Mouse (Mus musculus): ENCODE measurements around the gene Wfs1. TPM values are rescaled to one million over a fixed set of nuclear protein-coding genes. Genes with fewer than 3 reads are reported as not detected.

Gene Wfs1
- 23.8 and 28.5 TPM in 2 replicates for polyA plus RNA-seq (2014; fragmentation: Nextera tagmentation; extraction: Ambion mirVana)

- H3K27ac ChIP-seq (ENCODE audit: low read depth, low read length): 0 out of 2 replicates have a peak within 1 kb of the TSS, but pooled peaks have one; percentile 11
- H3K4me1 ChIP-seq (ENCODE audit: control insufficient read depth, insufficient read depth, low read length): peaks cover 4% of the 10 kb centered on the region
- H3K9me3 ChIP-seq (replicated peaks; ENCODE audit: control insufficient read depth, low read length): no peaks in the 10 kb centered on the region
- H3K36me3 ChIP-seq (ENCODE audit: control insufficient read depth, insufficient read depth, low read length): no peaks in the 10 kb centered on the region
- no peaks in the 10 kb centered on the region for H3K27me3 ChIP-seq (ENCODE audit: control insufficient read depth, insufficient read depth, low read length)
- H3K9ac ChIP-seq (ENCODE audit: low read depth, low read length): peak within 1 kb of the TSS; percentile 87
- H3K4me2 ChIP-seq: peak within 1 kb of the TSS; percentile 97
- peak; percentile 94 for ATAC-seq (replicated peaks; ENCODE audit: insufficient number of reproducible peaks, low FRiP score, low TSS enrichment)
- under 1% methylated on average over 54 of the region's 60 CpGs for WGBS (ENCODE audit: insufficient replicate concordance)
- peak within 1 kb of the TSS; percentile 80 for H3K4me3 ChIP-seq (ENCODE audit: low read depth, low read length)
Measured at GRCm38 (mm10) chr5:36988781-36989624, at the start of gene Wfs1. Gene Wfs1, minus strand, starts transcription at chr5:36989205.

GRCm38 (mm10) chr5:37036884-37037283 lies 47.9 kb upstream of the Wfs1 start:
- Histone ChIP-seq H3K4me3 (ENCODE audit: low read depth, low read length) (no peak overlapping the region), H3K4me1 (ENCODE audit: control insufficient read depth, insufficient read depth, low read length) (peaks cover 5% of the 10 kb centered on the region; the same call in 1 of the 2 replicates), H3K36me3 (ENCODE audit: control insufficient read depth, insufficient read depth, low read length) (no peaks in the 10 kb centered on the region), H3K27ac (ENCODE audit: low read depth, low read length) (no peak overlapping the region), H3K4me2 (no peak overlapping the region), H3K27me3 (ENCODE audit: control insufficient read depth, insufficient read depth, low read length) (peaks cover 11% of the 10 kb centered on the region), H3K9ac (ENCODE audit: low read depth, low read length) (no peak overlapping the region), H3K9me3 (replicated peaks; ENCODE audit: control insufficient read depth, low read length) (no peaks in the 10 kb centered on the region)
- WGBS (ENCODE audit: insufficient replicate concordance): 72% methylated on average over 3 of the region's 3 CpGs
- ATAC-seq (replicated peaks; ENCODE audit: insufficient number of reproducible peaks, low FRiP score, low TSS enrichment): no peak

- Histone ChIP-seq H3K9me3 (replicated peaks; ENCODE audit: control insufficient read depth, low read length) (no peaks in the 10 kb centered on the region), H3K27ac (ENCODE audit: low read depth, low read length) (no peak overlapping the region), H3K4me3 (ENCODE audit: low read depth, low read length) (no peak overlapping the region), H3K4me2 (no peak overlapping the region), H3K36me3 (ENCODE audit: control insufficient read depth, insufficient read depth, low read length) (no peaks in the 10 kb centered on the region), H3K27me3 (ENCODE audit: control insufficient read depth, insufficient read depth, low read length) (peaks cover 20% of the 10 kb centered on the region), H3K9ac (ENCODE audit: low read depth, low read length) (no peak overlapping the region), H3K4me1 (ENCODE audit: control insufficient read depth, insufficient read depth, low read length) (no peaks in the 10 kb centered on the region)
- 80% methylated on average over 6 of the region's 6 CpGs for whole genome bisulfite sequencing (ENCODE audit: insufficient replicate concordance)
- no peak for ATAC-seq (replicated peaks; ENCODE audit: insufficient number of reproducible peaks, low FRiP score, low TSS enrichment)
Measured at GRCm38 (mm10) chr5:37035896-37036295, 46.9 kb upstream of the Wfs1 start.

GRCm38 (mm10) chr5:37035192-37035591 lies 46.2 kb upstream of the Wfs1 start:
- H3K27ac ChIP-seq (ENCODE audit: low read depth, low read length): no peak overlapping the region
- no peak overlapping the region for H3K9ac ChIP-seq (ENCODE audit: low read depth, low read length)
- H3K9me3 ChIP-seq (replicated peaks; ENCODE audit: control insufficient read depth, low read length): no peaks in the 10 kb centered on the region
- no peak for ATAC-seq (replicated peaks; ENCODE audit: insufficient number of reproducible peaks, low FRiP score, low TSS enrichment)
- H3K36me3 ChIP-seq (ENCODE audit: control insufficient read depth, insufficient read depth, low read length): no peaks in the 10 kb centered on the region
- 71% methylated on average over 6 of the region's 6 CpGs for WGBS (ENCODE audit: insufficient replicate concordance)
- H3K4me1 ChIP-seq (ENCODE audit: control insufficient read depth, insufficient read depth, low read length): no peaks in the 10 kb centered on the region
- peaks cover 27% of the 10 kb centered on the region for H3K27me3 ChIP-seq (ENCODE audit: control insufficient read depth, insufficient read depth, low read length)
- no peak overlapping the region for H3K4me3 ChIP-seq (ENCODE audit: low read depth, low read length)
- no peak overlapping the region for H3K4me2 ChIP-seq

GRCm38 (mm10) chr5:37030753-37031152 lies 41.7 kb upstream of the Wfs1 start:
- no peak for ATAC-seq (replicated peaks; ENCODE audit: insufficient number of reproducible peaks, low FRiP score, low TSS enrichment)
- Histone ChIP-seq H3K9me3 (replicated peaks; ENCODE audit: control insufficient read depth, low read length) (no peaks in the 10 kb centered on the region), H3K27ac (ENCODE audit: low read depth, low read length) (no peak overlapping the region), H3K4me1 (ENCODE audit: control insufficient read depth, insufficient read depth, low read length) (peaks cover 6% of the 10 kb centered on the region), H3K27me3 (ENCODE audit: control insufficient read depth, insufficient read depth, low read length) (peaks cover 61% of the 10 kb centered on the region), H3K36me3 (ENCODE audit: control insufficient read depth, insufficient read depth, low read length) (no peaks in the 10 kb centered on the region), H3K4me3 (ENCODE audit: low read depth, low read length) (no peak overlapping the region), H3K9ac (ENCODE audit: low read depth, low read length) (no peak overlapping the region), H3K4me2 (no peak overlapping the region)
- 46% methylated on average over 9 of the region's 9 CpGs for WGBS (ENCODE audit: insufficient replicate concordance)

DNA sequence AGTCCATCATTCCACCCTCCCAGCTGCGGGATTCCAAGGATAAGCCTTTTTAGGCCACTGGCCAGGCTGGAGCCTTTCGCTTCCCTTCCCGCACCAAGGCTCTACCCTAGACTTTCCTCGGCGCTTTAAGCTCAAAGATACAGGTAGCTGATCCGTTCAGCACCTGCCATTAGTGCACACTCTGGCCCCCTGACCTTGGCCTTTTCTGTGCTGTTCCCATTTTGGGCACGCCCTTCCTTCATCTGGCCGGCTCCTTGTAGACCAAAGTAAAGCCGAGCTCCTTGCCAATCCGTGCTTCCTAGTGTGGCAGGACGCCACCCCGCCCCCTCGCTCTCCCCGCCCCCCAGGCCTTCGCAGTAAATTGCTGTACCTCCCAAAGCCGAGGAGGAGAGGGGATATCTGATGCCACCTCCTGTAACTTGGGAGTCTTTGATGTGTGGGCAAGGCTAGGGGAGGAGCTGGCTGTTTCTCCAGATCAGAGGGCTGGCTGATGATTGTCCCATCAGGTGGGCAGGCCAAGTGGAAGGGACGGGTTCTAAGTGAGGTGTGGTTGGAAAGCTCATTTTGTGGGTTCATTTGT lies 40.4 kb upstream of the Wfs1 start:
- Histone ChIP-seq H3K4me1 (ENCODE audit: control insufficient read depth, insufficient read depth, low read length) (peaks cover 6% of the 10 kb centered on the region), H3K9ac (ENCODE audit: low read depth, low read length) (no peak overlapping the region), H3K36me3 (ENCODE audit: control insufficient read depth, insufficient read depth, low read length) (no peaks in the 10 kb centered on the region), H3K4me3 (ENCODE audit: low read depth, low read length) (peak overlapping the region; percentile 62), H3K27ac (ENCODE audit: low read depth, low read length) (no peak overlapping the region), H3K27me3 (ENCODE audit: control insufficient read depth, insufficient read depth, low read length) (peaks cover 64% of the 10 kb centered on the region), H3K9me3 (replicated peaks; ENCODE audit: control insufficient read depth, low read length) (no peaks in the 10 kb centered on the region), H3K4me2 (peak overlapping the region; percentile 99)
- no peak for ATAC-seq (replicated peaks; ENCODE audit: insufficient number of reproducible peaks, low FRiP score, low TSS enrichment)
- WGBS (ENCODE audit: insufficient replicate concordance): 1% methylated on average over 17 of the region's 17 CpGs

GRCm38 (mm10) chr5:37028486-37029311 lies 39.7 kb upstream of the Wfs1 start:
- no peak overlapping the region; the same call in 1 of the 2 replicates for H3K9ac ChIP-seq (ENCODE audit: low read depth, low read length)
- H3K27me3 ChIP-seq (ENCODE audit: control insufficient read depth, insufficient read depth, low read length): peaks cover 70% of the 10 kb centered on the region
- no peaks in the 10 kb centered on the region for H3K9me3 ChIP-seq (replicated peaks; ENCODE audit: control insufficient read depth, low read length)
- no peak overlapping the region for H3K27ac ChIP-seq (ENCODE audit: low read depth, low read length)
- peak overlapping the region; percentile 62 for H3K4me3 ChIP-seq (ENCODE audit: low read depth, low read length)
- peak overlapping the region; percentile 99 for H3K4me2 ChIP-seq
- peaks cover 6% of the 10 kb centered on the region for H3K4me1 ChIP-seq (ENCODE audit: control insufficient read depth, insufficient read depth, low read length)
- 1% methylated on average over 70 of the region's 72 CpGs for WGBS (ENCODE audit: insufficient replicate concordance)
- peak; percentile 55; the same call in 1 of the 2 replicates for ATAC-seq (replicated peaks; ENCODE audit: insufficient number of reproducible peaks, low FRiP score, low TSS enrichment)
- no peaks in the 10 kb centered on the region for H3K36me3 ChIP-seq (ENCODE audit: control insufficient read depth, insufficient read depth, low read length)

DNA sequence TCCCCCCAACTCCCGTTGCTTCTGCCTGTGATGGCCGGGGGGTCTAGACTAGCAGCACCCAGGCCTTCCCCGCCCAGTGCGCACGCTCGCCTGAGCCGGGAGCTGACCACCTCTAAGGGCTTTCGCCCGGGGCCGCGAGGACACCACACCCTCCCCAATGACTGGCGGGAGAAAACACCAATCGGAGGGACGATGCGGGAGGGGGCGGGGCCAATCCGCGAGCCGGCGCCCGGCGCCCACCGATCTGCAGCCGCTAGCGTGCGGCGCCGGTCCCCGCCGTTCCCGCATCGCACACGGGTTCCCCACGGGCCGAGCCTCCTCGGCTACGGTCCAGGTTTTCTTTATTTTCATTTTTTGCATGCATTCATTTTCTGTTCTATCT lies 39.1 kb upstream of the Wfs1 start:
- under 1% methylated on average over 35 of the region's 37 CpGs for WGBS (ENCODE audit: insufficient replicate concordance)
- no peaks in the 10 kb centered on the region for H3K9me3 ChIP-seq (replicated peaks; ENCODE audit: control insufficient read depth, low read length)
- peaks cover 6% of the 10 kb centered on the region for H3K4me1 ChIP-seq (ENCODE audit: control insufficient read depth, insufficient read depth, low read length)
- peak overlapping the region; percentile 99 for H3K4me2 ChIP-seq
- peak overlapping the region; percentile 62 for H3K4me3 ChIP-seq (ENCODE audit: low read depth, low read length)
- no peaks in the 10 kb centered on the region for H3K36me3 ChIP-seq (ENCODE audit: control insufficient read depth, insufficient read depth, low read length)
- no peak; the same call in 1 of the 2 replicates for ATAC-seq (replicated peaks; ENCODE audit: insufficient number of reproducible peaks, low FRiP score, low TSS enrichment)
- no peak overlapping the region; the same call in 1 of the 2 replicates for H3K9ac ChIP-seq (ENCODE audit: low read depth, low read length)
- no peak overlapping the region for H3K27ac ChIP-seq (ENCODE audit: low read depth, low read length)
- peaks cover 70% of the 10 kb centered on the region for H3K27me3 ChIP-seq (ENCODE audit: control insufficient read depth, insufficient read depth, low read length)
